Mouse (Mus musculus) frontal cortex, postnatal 36 days (tissue): ENCODE data around the gene Pigv.

Experiments
- DNase-seq, 2 experiments: peaks; one replicate each; pipeline ENCODE4 v3.0.0; 2022; ENCODE audit warnings: low spot score in 2 of 2

The Pigv gene

GRCm38 (mm10) chr4:133645680-133646079, 26.8 kb downstream of the Pigv start:
- no peak for DNase-seq

- DNase-seq: no peak
These were observed 27.3 kb downstream of the Pigv start for GRCm38 (mm10) chr4:133645195-133645594.

GRCm38 (mm10) chr4:133634043-133634410, 38.4 kb downstream of the Pigv start:
- no peak for DNase-seq

GRCm38 (mm10) chr4:133633332-133634042, 39.0 kb downstream of the Pigv start:
- peak; percentile 82 to 86 for DNase-seq

- peak; percentile 33 to 42 for DNase-seq
These were observed 39.7 kb downstream of the Pigv start for GRCm38 (mm10) chr4:133632483-133633327.

- no peak for DNase-seq
These were observed 40.6 kb downstream of the Pigv start for GRCm38 (mm10) chr4:133631769-133632411.

- no peak for DNase-seq
These were observed 41.2 kb downstream of the Pigv start for GRCm38 (mm10) chr4:133631071-133631768.

GRCm38 (mm10) chr4:133630326-133630920, 42.0 kb downstream of the Pigv start:
- DNase-seq: no peak

- DNase-seq: no peak
These were observed 43.3 kb downstream of the Pigv start for GRCm38 (mm10) chr4:133629191-133629590.

- no peak for DNase-seq
These were observed 43.9 kb downstream of the Pigv start for GRCm38 (mm10) chr4:133628517-133628916.

GRCm38 (mm10) chr4:133627039-133627438, 45.4 kb downstream of the Pigv start:
- no peak for DNase-seq

GRCm38 (mm10) chr4:133626621-133627020, 45.8 kb downstream of the Pigv start:
- no peak for DNase-seq

- no peak for DNase-seq
These were observed 46.2 kb downstream of the Pigv start for GRCm38 (mm10) chr4:133626221-133626620.

- DNase-seq: no peak
These were observed 46.8 kb downstream of the Pigv start for GRCm38 (mm10) chr4:133625621-133626071.

GRCm38 (mm10) chr4:133624830-133625229, 47.6 kb downstream of the Pigv start:
- DNase-seq: no peak

GRCm38 (mm10) chr4:133622161-133622695, 50.2 kb downstream of the Pigv start:
- no peak for DNase-seq

GRCm38 (mm10) chr4:133620668-133621067, 51.8 kb downstream of the Pigv start:
- no peak for DNase-seq

GRCm38 (mm10) chr4:133619473-133620136, 52.8 kb downstream of the Pigv start:
- DNase-seq: no peak

- DNase-seq: no peak
These were observed 54.5 kb downstream of the Pigv start for GRCm38 (mm10) chr4:133617936-133618335.

- no peak for DNase-seq
These were observed 57.0 kb downstream of the Pigv start for GRCm38 (mm10) chr4:133615416-133615815.
